Mouse (Mus musculus) heart, postnatal 0 days (tissue): Measurements from ENCODE around the gene Thsd7b.
A peak's percentile ranks its signal among the peaks of the same experiment; 100 is the strongest.

Experiments used
- CTCF ChIP-seq: IDR thresholded peaks from 2 replicates; pipeline ENCODE4 v1.5.1; 2016; ENCODE audit warnings: antibody characterized with exemption, control low read depth, low read depth
- EP300 ChIP-seq: IDR thresholded peaks from 2 replicates; pipeline ENCODE4 v1.6.1; 2016; ENCODE audit warnings: antibody characterized with exemption, low read depth

DNA sequence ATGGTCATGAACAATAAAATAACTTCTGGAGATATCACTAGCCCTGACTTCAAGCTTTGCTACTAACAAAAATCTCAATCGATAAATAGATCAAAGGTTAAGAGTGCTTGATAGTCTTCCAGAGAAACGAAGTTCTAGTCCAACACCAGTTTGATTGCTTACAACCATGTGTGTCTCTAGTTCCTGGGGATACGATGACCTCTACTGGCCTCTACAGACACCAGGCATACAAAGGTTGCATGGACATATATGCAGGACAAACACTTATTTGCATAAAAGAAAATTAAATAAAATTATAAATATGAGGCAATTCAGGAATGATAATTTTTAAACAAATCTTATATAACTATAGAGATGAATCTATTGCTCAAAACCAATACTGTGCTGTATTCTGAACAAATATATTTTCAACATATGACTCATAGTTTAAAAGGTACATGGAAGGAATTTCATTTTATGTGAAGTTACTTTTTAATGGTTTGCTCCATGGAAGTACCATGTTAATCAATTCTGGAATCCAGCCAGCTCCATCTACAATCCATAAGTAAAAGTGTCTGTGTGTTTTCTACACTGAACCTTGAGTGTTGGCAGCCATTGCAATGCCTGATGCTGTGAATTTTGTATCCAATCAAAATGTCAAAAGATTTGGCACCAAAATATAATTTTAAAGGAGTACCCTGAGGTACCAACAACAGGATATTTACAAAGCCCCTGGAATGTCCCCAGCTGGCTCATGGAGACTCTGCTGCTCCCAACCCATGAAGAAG is 793.3 kb downstream of the Thsd7b start:
- TF ChIP-seq CTCF: peak; percentile 24; the same call in 1 of the 2 replicates
- TF ChIP-seq EP300: no peak
